Mouse (Mus musculus): ENCODE results near the gene 1110002E22Rik. TPM values are rescaled to one million over a fixed set of nuclear protein-coding genes. Genes with fewer than 3 reads are reported as not detected.

1110002E22Rik gene
- 10 to 100 TPM; 40.6 to 58.5 (median 50.8) TPM for total RNA-seq (2022)

DNA sequence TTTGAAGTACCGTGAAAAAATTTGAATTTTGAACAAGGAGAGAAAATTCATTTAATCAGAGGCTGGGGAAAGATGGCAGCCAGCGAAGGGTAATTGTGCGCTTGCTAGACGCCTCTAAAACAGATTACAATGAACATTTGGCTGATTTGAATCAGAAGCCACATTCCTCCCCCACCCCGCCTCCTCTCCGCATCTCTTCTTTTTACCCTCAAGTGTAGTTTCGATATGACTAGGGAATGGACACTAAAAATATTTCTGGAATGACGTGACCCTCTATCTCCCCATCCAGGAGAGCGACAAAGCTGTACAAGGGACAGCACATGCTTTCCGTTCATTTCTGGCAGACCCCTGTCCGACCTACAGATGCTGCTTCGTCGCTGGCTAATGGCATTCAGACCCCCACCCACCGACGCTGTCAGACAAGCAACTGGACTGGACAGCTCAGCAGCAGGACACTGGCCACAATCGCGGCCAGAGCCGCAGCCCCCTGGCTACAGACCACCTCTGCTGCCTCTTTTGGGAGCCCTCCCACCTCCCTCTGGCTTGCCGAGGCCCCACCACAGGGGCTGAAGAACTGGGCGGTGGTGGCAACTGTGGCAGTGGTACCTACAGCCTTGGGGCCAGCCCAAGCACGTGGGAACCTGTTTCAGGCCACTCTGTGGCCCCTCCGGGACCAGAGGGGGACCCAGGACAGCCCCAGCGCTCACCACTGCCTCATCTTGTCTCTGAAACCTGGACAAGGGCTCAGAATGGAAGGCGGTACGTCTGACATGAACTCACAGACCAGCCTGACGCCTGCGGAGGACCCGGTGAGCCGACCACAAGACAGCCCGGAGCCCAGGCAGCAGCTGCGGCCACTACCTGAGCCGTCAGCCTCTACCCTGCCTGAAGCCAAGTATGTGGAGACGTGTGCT lies at the start of gene 1110002E22Rik:
Gene 1110002E22Rik, plus strand, starts transcription at position 321 of the 914 bp plus-strand sequence.
- no peak for DNase-seq (ENCODE audit: low spot score)

DNA sequence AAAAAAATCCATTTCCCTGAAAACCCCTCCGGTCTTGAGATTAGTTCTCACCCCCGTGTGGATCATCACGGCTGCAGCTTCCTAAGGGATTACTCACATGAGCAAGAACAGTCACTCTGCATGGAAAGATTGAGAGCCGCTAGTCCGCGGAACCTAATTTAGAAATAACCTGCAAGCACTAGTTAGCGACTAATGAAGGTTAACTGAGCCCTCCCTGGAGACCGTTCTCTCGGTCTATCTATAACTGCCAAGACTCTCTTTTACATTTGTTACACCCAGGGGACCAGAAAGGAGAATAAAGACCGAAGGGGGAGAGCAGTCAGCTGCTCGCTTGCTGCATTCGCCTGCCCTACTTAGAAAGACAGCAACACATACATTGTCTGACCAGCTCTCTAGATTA lies 48.0 kb upstream of the 1110002E22Rik start:
- no peak for DNase-seq (ENCODE audit: low spot score)

DNA sequence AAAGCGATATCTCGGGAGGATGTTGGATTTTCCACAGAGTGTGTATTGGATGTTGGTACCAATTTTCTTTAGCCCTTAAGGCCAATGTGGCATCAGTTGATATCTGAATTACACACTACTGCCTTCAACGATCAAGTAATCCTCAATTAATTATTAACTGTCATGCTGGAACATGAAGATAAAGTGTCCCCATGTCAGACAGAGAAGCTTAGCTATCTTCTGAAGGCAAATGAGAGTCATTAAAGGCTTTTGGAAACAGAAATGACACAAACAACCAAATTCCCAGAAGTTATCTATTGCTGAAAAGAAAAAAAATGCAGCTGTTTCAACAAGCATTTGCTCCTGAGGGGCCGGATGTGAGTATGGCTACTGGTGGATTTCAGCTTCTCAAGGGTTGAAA lies 42.8 kb upstream of the 1110002E22Rik start:
- no peak for DNase-seq (ENCODE audit: low spot score)

DNA sequence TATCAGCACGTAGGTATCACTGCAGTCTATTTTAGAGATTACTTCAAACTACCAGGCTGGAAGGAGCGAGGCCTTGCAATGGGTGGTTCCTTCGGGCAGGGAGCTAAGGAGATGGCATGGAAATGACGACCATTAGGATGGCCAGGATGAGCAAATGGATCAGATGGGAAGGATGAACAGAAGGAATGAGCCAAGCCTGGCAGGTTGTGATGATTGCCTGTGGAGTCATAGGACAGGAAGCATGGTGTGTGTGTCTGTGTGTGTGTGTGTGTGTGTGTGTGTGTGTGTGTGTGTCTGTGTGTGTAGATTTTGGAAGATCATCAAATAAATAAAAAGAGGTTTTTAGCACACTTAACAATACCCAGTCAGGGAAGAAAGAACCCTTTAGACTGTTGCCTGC lies 42.2 kb upstream of the 1110002E22Rik start:
- no peak for DNase-seq (ENCODE audit: low spot score)

DNA sequence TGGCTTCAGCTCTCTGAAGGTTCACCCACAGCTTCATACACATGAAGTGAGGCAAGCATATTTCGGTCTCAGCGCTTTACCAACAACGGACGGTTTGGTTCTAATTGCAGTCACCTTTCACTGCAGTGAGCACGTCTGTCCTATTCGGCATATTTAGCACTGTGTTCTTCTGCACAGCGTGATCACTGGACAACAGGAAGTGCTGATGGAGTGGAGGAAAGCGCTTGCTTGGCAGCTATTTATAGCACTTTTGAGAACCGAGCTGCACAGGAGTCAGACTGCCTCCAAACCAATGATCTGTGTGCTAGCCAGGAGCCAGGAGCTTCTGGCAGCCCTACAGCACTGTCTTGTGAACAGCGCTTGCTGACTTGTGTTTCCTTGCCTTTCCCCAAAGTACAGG lies 38.6 kb upstream of the 1110002E22Rik start:
- DNase-seq (ENCODE audit: low spot score): peak; percentile 74

DNA sequence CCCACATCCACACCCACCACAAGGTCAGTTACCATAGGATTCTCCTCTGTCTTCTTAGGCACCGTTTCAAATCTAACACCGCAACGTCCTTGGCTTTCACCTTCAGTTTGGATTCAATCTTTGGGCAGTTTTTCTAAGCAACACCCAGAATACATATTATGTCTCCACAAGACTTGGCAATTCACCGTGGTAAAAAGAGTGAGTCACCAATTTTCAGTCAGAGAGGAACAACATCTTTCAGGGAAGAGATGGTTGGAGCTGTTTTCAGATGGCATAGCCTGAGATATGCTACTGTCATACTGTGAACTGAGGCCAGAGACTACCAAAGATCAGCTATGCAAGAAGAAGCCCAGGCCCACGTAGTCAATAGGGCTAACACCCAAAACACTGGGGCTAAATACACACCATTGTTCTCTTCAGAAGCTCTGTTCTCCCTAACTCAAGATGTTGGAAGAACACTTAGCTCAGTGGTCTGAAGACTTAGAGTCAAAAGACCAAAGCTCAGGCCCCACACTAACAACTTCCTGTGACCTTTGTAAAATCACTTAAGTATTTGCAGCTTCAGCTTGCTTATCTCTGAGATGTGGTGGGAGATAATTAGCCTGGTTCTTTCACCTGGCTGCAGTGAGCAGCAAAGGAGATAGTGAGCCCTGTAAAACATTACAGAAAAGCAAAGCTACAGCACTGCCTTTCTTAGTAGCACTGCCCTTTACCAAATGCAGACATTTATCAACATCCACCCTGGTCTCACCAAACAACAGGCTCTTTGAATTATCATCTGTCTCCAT lies 37.1 kb upstream of the 1110002E22Rik start:
- no peak for DNase-seq (ENCODE audit: low spot score)

DNA sequence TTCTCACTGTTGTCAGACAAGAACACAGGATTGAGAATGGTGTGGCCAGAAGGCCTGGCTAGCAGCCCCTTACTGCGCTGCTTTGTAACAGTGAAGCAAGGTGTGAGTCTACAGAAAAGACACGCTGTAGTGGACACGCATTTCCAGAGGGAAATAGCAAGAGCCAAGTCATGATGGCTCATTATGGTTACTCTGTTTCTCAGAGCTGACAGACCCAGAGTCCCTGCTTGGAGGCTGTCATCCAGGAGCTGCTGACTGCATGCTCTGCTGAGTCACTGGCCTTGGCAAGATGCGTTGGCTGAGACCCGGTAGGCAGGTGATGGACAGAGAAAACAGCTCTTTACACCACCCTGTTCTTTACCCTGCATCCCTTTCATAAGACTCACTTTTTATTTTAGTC lies 35.5 kb upstream of the 1110002E22Rik start:
- DNase-seq (ENCODE audit: low spot score): peak; percentile 72

DNA sequence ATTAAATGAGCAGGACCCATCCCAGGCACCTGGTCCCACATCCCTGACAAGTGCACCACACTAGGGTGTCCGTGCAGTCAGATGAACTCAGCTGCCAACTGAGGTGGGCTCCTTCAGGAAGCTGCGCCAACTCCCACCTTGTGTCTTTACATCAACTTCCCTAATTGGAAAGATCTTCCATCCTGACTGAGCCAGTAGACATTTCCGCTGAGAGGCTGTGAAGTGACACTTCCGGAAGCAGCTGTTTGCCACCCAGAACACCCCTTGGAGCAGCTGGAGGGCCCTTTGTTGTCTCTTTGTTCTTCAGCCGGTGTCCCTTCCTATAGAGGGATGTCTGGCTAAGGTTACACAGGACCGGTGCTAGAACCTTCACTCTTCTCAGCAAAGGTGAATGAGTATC lies 34.3 kb upstream of the 1110002E22Rik start:
- no peak for DNase-seq (ENCODE audit: low spot score)

DNA sequence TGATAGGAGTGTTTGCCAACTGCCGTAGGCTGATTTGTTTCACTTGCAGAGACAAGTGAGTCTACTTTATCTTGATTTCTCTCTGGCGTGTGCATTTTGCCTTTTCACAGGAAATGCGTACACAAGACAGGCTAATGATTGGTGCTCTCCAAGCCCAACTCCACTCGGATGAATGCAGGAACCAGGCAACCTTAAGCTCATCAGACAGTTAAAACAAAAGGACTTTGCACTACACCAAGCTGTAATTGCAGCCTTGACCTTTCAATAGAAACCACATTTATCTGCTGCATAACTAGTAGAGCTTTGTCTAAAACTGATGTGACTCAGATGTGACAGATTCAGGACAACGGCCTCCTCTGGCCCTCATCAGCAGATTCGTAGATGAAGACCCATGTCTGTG lies 30.9 kb upstream of the 1110002E22Rik start:
- no peak for DNase-seq (ENCODE audit: low spot score)

DNA sequence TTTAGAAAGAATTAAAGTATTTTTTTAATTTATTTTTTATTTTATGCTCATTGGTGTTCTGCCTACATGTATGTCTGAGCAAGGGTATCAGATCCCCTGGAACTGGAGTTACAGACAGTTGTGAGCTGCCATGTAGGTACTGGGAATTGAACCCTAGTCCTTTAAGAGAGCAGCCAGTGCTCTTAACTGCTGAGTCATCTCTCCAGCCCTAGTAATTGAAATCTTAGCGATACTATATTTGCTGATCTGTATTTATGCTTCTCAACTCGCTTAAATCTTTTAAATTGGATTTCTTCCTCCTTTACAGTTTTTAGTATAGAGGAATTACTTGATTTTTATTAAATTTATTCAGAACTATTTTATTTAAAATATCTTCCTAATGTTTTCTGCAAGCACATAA lies 23.9 kb upstream of the 1110002E22Rik start:
- no peak for DNase-seq (ENCODE audit: low spot score)

DNA sequence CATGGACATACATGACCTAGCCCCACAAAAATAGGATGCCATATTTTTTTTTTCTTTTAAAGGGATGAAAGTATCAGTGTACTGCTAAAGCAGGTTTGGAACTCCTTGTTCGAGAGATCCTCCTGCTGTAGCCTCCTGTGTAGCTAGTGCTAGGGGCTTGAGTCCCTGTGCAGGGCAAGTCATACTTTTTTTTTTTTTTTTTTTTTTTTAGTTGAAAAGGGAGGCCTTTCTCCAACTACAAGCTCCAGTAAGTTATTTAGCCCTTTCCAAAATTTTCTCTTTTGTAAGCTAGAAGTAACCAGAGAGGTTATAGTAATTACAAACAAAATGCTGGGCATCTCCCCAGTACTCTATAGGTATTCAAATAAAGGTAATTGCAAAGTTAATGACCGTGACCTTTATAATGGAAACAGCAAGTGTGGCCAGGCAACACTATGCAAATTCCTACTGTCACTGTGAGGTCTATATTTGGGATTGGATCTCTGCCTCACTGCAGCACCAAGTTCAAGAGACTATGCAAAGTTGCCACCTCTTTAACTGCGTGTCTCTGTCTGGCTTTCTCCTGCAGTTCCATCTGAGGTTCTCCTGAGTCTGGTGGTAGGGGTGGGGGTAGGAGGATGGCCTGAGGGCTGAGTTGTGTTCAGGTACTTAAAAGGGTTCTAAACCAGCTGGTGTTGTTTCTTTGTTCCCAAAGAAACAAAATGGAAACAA lies 23.1 kb upstream of the 1110002E22Rik start:
- no peak for DNase-seq (ENCODE audit: low spot score)

DNA sequence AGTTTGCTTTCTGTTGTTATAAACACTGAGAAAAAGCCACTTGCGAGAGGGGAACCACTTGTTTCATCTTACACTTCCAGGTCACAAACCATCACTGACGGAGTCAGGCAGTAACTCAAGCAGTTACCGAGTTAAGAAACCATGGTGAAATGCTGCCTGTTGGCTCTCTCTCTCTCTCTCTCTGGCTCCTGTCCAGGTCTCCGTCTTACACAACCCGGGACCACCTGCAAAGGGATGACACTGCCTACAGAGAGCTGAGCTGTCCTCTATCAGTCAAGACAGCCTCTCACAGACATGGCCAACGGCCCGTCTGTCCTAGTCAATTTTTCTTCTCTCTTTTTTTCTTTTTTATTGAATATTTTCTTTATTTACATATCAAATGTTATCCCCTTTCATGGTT lies 21.5 kb upstream of the 1110002E22Rik start:
- no peak for DNase-seq (ENCODE audit: low spot score)

DNA sequence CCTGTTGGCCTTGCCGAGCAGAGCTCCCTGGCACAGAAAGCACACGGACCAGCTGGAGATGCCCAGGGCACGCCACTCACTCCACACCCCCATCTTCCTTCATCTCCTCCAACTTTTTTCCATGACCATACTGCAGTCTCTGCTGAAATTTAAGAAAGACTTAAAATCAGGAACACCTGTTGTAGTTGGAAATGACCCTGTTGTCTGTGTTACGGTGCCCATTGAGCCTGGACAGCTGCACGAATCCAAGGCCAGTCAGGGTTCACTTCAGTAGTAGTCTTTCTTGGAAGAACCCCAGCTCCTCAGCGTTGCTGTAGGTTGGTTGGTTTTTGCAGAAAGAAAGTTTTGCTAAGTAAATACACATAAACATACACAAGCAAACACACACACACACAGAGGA lies 15.3 kb upstream of the 1110002E22Rik start:
- no peak for DNase-seq (ENCODE audit: low spot score)

DNA sequence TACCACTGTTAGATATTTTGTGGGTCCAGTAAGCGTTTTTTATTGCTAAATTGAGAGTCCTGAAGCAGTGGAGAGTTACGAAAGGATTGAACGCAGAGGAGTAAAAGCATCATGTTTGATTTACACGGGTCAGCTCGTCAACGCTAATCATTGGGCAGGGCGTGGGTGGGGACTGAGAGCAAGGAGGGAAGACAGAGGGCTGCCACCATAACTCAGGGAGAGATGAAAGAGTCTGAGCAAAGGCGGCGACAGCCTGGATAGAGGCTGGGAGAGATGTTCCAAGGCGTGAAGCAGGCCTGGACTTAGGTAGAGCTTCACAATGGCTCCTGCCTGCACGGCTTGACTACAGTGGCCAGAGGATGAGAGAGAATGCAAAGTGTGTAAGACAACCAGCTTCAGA lies 14.1 kb upstream of the 1110002E22Rik start:
- DNase-seq (ENCODE audit: low spot score): no peak

DNA sequence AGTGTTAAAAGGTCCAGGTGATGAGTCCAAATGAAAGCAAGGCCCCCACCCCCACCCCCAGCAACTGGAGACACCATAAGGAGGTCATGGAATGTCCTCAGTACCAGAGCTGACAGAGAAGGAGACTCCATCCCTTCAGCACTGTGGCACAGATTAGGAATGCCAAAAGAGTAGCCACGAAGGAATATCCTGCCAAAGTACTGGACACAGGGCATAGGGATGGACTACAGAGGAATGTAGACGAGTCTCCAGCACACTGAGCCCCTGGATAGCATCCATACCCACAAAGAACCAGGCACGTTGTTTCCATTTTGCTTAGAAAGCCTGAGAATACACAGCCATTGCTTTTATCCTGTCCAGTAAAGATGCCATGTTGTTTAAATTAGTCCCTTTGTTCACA lies 13.4 kb upstream of the 1110002E22Rik start:
- DNase-seq (ENCODE audit: low spot score): no peak

DNA sequence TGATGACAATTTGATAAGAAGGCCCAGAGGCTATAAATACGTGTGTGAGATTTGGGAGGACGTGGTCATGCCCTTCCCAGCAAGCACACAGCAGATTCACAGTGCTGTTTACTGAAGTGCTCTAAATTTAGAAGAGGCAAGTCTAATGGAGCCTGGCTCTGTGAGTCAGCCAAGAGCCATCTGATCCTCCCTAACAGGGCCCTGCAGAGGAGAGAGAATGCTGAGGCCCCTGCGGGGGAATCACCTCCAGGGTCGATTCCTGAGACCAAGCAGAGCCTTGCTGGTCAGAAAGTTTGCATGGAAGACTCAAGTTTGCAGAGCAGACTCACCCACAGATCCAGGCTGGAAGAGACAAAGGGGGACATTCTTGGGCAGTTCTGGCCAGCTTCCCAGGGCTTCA lies 10.9 kb upstream of the 1110002E22Rik start:
- DNase-seq (ENCODE audit: low spot score): peak; percentile 49

DNA sequence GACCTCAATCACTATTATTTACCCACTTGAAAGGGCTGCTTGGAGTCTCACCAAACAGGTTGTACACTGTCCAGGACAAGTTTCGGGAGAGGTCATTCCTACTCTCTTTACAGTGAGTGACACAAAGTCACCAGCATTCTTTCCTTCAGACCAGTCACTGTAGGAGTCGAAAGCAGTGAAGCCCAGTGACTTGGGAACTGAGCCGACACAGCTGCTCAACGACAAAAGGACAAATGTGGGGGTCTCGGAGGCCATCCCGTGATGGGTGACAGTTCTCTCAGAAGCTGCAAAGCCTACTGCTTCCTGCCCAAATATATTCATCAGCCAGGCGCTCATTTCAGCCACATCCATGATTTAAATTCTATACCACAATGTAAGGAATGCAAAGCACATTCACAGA lies 7.9 kb upstream of the 1110002E22Rik start:
- no peak for DNase-seq (ENCODE audit: low spot score)

DNA sequence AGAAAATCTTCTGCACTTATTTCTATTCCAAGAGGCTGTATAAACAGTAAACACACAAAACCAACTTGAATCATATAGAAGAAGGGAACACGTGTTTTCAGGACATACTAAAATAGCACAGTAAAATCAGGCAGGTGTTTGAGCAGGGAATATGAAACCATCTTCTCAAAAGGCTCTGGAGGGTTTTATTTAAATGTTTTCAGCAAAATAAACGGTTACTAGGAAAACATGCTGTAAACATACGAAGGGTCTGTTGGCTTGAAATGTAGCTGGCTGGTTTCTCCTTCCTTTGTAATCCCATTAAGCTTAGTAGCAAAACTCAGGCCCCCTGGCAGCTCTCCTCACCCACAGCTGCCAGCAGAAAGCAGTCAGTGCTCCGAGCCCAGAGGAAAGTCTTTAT lies 6.6 kb upstream of the 1110002E22Rik start:
- no peak for DNase-seq (ENCODE audit: low spot score)

DNA sequence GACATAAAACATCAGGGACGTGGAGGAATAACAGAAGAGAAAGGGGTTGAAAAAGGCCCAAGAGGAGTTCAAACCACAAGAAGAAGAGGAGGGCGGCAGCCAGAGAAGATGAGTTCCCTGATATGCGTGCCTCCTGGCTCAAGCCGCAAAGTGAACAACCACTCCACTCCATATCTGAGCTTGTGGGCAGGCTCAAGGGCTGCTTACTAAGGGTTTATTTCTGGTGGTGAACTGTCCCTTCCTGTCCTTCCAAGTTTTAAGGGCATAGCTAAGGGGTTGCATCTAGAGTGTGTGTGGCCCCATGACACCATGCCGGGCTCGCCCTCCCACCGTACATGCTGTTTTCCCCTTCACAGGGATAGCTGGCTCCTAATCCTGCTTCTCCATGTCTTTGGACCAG lies 4.4 kb upstream of the 1110002E22Rik start:
- no peak for DNase-seq (ENCODE audit: low spot score)

DNA sequence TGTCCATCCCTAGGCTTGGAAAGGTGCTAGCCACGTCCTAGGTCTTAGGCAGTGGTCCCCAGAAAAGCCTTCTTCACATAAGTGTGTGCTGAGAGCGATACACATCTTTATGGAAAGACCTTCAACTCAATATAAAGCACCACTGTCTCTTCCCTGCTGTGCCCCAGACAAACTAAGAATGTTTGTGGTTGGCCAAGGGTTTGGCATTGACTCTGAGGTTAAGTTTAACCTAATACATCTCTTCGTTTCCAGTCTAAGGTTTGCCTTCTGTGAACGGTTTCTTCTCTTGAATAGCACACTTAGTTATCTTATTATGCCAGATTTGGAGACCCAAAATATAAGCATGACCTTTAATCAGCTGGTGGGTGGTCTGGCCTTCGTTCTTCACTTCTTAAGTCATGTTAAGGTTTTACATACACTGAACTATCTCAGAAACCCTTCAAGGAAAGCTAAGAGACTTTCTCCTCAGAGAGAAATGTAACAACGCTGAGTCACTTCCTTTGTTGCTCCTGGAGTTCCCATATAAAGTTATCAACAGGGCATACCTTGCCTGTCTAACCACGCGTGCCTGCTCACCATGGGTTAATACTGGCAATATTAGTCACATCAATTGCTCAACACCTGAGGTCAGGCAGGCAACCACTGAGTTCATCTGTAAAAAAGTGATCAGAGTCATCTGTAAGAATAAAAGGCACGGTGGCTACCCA lies 3.5 kb upstream of the 1110002E22Rik start:
- DNase-seq (ENCODE audit: low spot score): no peak

DNA sequence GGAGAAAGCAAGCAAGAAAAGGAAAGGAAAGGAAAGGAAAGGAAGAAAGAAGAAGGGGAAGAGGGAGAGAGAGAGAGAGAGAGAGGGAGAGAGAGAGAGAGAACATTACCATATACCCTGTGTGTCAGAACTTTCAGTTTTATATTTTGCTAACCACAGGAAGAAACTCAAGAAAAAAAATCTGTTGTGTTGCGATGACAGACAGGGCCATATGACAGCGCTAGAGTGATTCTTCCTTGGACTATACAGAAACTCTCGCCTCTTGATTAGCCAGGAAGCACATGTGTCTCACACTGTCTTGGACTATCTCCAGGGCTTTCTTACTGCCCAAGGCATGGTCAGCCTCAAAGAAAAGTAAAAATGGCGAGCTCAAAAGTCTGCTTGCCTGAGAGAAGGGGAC lies 2.2 kb upstream of the 1110002E22Rik start:
- no peak for DNase-seq (ENCODE audit: low spot score)

Measured in heart, adult 8-10 months (tissue).